Mouse (Mus musculus): ENCODE data around the gene Rnf220. TPM values are rescaled to one million over a fixed set of nuclear protein-coding genes. Genes with fewer than 3 reads are reported as not detected.
A peak's percentile ranks its signal among the peaks of the same experiment; 100 is the strongest.

The Rnf220 gene
- polyA plus RNA-seq, 1 experiment, result 73.9 TPM

GRCm38 (mm10) chr4:117480611-117481445 is 16.0 kb downstream of the Rnf220 start:
- Histone ChIP-seq H3K36me3 (ENCODE audit: control insufficient read depth, insufficient read depth, low read length) (no peaks in the 10 kb centered on the region), H3K27me3 (ENCODE audit: control insufficient read depth, insufficient read depth, low read length) (peaks cover 14% of the 10 kb centered on the region), H3K4me3 (ENCODE audit: low read depth, low read length) (no peak overlapping the region), H3K4me1 (ENCODE audit: control insufficient read depth, insufficient read depth, insufficient read length, low read length) (peaks cover 27% of the 10 kb centered on the region), H3K27ac (ENCODE audit: insufficient read depth, low read depth, low read length) (no peak overlapping the region)
- WGBS, result 84% methylated on average over 11 of the region's 11 CpGs
- no peak for TF ChIP-seq POLR2A (IDR thresholded peaks at IDR 0.05; ENCODE audit: low read depth, low read length)

- no peak for TF ChIP-seq POLR2A (IDR thresholded peaks at IDR 0.05; ENCODE audit: low read depth, low read length)
- TF ChIP-seq CTCF (IDR thresholded peaks at IDR 0.05; ENCODE audit: extremely low read depth, insufficient read length, insufficient replicate concordance, low read depth, low read length), result no peak
- Histone ChIP-seq H3K27me3 (ENCODE audit: control insufficient read depth, insufficient read depth, low read length) (peaks cover 12% of the 10 kb centered on the region), H3K36me3 (ENCODE audit: control insufficient read depth, insufficient read depth, low read length) (no peaks in the 10 kb centered on the region), H3K27ac (ENCODE audit: insufficient read depth, low read depth, low read length) (no peak overlapping the region), H3K4me3 (ENCODE audit: low read depth, low read length) (no peak overlapping the region), H3K4me1 (ENCODE audit: control insufficient read depth, insufficient read depth, insufficient read length, low read length) (peaks cover 27% of the 10 kb centered on the region)
- 57% methylated on average over 6 of the region's 6 CpGs for WGBS
These were observed 16.9 kb downstream of the Rnf220 start for GRCm38 (mm10) chr4:117479951-117480350.

GRCm38 (mm10) chr4:117478101-117478673 is 18.7 kb downstream of the Rnf220 start:
- Histone ChIP-seq H3K4me1 (ENCODE audit: control insufficient read depth, insufficient read depth, insufficient read length, low read length) (peaks cover 23% of the 10 kb centered on the region), H3K4me3 (ENCODE audit: low read depth, low read length) (peak overlapping the region; percentile 1; the same call in 1 of the 2 replicates), H3K27ac (ENCODE audit: insufficient read depth, low read depth, low read length) (0 out of 2 replicates have a peak overlapping the region, but pooled peaks have one; percentile 12), H3K36me3 (ENCODE audit: control insufficient read depth, insufficient read depth, low read length) (no peaks in the 10 kb centered on the region), H3K27me3 (ENCODE audit: control insufficient read depth, insufficient read depth, low read length) (no peaks in the 10 kb centered on the region)
- peak; percentile 6; the same call in 1 of the 2 replicates for TF ChIP-seq CTCF (IDR thresholded peaks at IDR 0.05; ENCODE audit: extremely low read depth, insufficient read length, insufficient replicate concordance, low read depth, low read length)
- TF ChIP-seq POLR2A (IDR thresholded peaks at IDR 0.05; ENCODE audit: low read depth, low read length), result no peak
- WGBS, result 5% methylated on average over 15 of the region's 15 CpGs

GRCm38 (mm10) chr4:117477401-117477800 is 19.5 kb downstream of the Rnf220 start:
- H3K4me3 ChIP-seq (ENCODE audit: low read depth, low read length), result no peak overlapping the region
- no peak for TF ChIP-seq CTCF (IDR thresholded peaks at IDR 0.05; ENCODE audit: extremely low read depth, insufficient read length, insufficient replicate concordance, low read depth, low read length)
- no peak for TF ChIP-seq POLR2A (IDR thresholded peaks at IDR 0.05; ENCODE audit: low read depth, low read length)
- no peak overlapping the region; the same call in 1 of the 2 replicates for H3K27ac ChIP-seq (ENCODE audit: insufficient read depth, low read depth, low read length)
- no peaks in the 10 kb centered on the region for H3K36me3 ChIP-seq (ENCODE audit: control insufficient read depth, insufficient read depth, low read length)
- no peaks in the 10 kb centered on the region for H3K27me3 ChIP-seq (ENCODE audit: control insufficient read depth, insufficient read depth, low read length)
- 46% methylated on average over 5 of the region's 5 CpGs for WGBS
- peaks cover 23% of the 10 kb centered on the region for H3K4me1 ChIP-seq (ENCODE audit: control insufficient read depth, insufficient read depth, insufficient read length, low read length)

- H3K36me3 ChIP-seq (ENCODE audit: control insufficient read depth, insufficient read depth, low read length), result no peaks in the 10 kb centered on the region
- H3K4me3 ChIP-seq (ENCODE audit: low read depth, low read length), result no peak overlapping the region
- H3K4me1 ChIP-seq (ENCODE audit: control insufficient read depth, insufficient read depth, insufficient read length, low read length), result peaks cover 23% of the 10 kb centered on the region
- WGBS, result 77% methylated on average over 4 of the region's 4 CpGs
- TF ChIP-seq CTCF (IDR thresholded peaks at IDR 0.05; ENCODE audit: extremely low read depth, insufficient read length, insufficient replicate concordance, low read depth, low read length), result no peak
- no peak for TF ChIP-seq POLR2A (IDR thresholded peaks at IDR 0.05; ENCODE audit: low read depth, low read length)
- no peaks in the 10 kb centered on the region for H3K27me3 ChIP-seq (ENCODE audit: control insufficient read depth, insufficient read depth, low read length)
- no peak overlapping the region for H3K27ac ChIP-seq (ENCODE audit: insufficient read depth, low read depth, low read length)
These were observed 20.1 kb downstream of the Rnf220 start for GRCm38 (mm10) chr4:117476777-117477176.

GRCm38 (mm10) chr4:117476355-117476754 is 20.5 kb downstream of the Rnf220 start:
- Histone ChIP-seq H3K4me3 (ENCODE audit: low read depth, low read length) (no peak overlapping the region), H3K36me3 (ENCODE audit: control insufficient read depth, insufficient read depth, low read length) (no peaks in the 10 kb centered on the region), H3K27me3 (ENCODE audit: control insufficient read depth, insufficient read depth, low read length) (no peaks in the 10 kb centered on the region), H3K4me1 (ENCODE audit: control insufficient read depth, insufficient read depth, insufficient read length, low read length) (peaks cover 23% of the 10 kb centered on the region), H3K27ac (ENCODE audit: insufficient read depth, low read depth, low read length) (no peak overlapping the region)
- TF ChIP-seq POLR2A (IDR thresholded peaks at IDR 0.05; ENCODE audit: low read depth, low read length) (no peak), CTCF (IDR thresholded peaks at IDR 0.05; ENCODE audit: extremely low read depth, insufficient read length, insufficient replicate concordance, low read depth, low read length) (no peak)

- peaks cover 18% of the 10 kb centered on the region for H3K4me1 ChIP-seq (ENCODE audit: control insufficient read depth, insufficient read depth, insufficient read length, low read length)
- no peak overlapping the region for H3K27ac ChIP-seq (ENCODE audit: insufficient read depth, low read depth, low read length)
- H3K36me3 ChIP-seq (ENCODE audit: control insufficient read depth, insufficient read depth, low read length), result no peaks in the 10 kb centered on the region
- H3K4me3 ChIP-seq (ENCODE audit: low read depth, low read length), result no peak overlapping the region
- TF ChIP-seq CTCF (IDR thresholded peaks at IDR 0.05; ENCODE audit: extremely low read depth, insufficient read length, insufficient replicate concordance, low read depth, low read length) (no peak), POLR2A (IDR thresholded peaks at IDR 0.05; ENCODE audit: low read depth, low read length) (no peak)
- no peaks in the 10 kb centered on the region for H3K27me3 ChIP-seq (ENCODE audit: control insufficient read depth, insufficient read depth, low read length)
These were observed 22.9 kb downstream of the Rnf220 start for GRCm38 (mm10) chr4:117473985-117474354.

Data from small intestine, adult 2 months (tissue).